8 mouse cellular contexts compared by ENCODE assay signal in genomic region chr2:115581989-115582608, GRCm38 (mm10). TPM values are rescaled to one million over a fixed set of nuclear protein-coding genes. Genes with fewer than 3 reads are reported as not detected.
A peak's percentile ranks its signal among the peaks of the same experiment; 100 is the strongest.
DNase-seq lines count a peak whose midpoint lies in the region; ATAC-seq and TF ChIP-seq lines count a peak whose summit lies in the region.

No protein-coding gene starts in this region.

- no peak for ATAC-seq in forebrain, embryonic 13.5 days
- ATAC-seq in liver, embryonic 13.5 days (ENCODE audit: low read depth): no peak
- no peak for ATAC-seq in activated CD4-positive, CD25-positive, alpha-beta regulatory T cell, adult 4 months

- H3K9ac ChIP-seq in forebrain, embryonic 13.5 days: peak overlapping the region; percentile 62
- H3K9ac ChIP-seq in liver, embryonic 13.5 days: peak overlapping the region; percentile 80

- no peak for TF ChIP-seq CTCF in bone marrow, adult 2 months (IDR thresholded peaks at IDR 0.05; ENCODE audit: control insufficient read depth, insufficient read depth, low read length)

- TF ChIP-seq POLR2A in bone marrow, adult 2 months (IDR thresholded peaks at IDR 0.05; ENCODE audit: borderline replicate concordance, control insufficient read depth, low read depth, low read length): no peak

- peak overlapping the region; percentile 60 for H3K4me2 ChIP-seq in forebrain, embryonic 13.5 days
- H3K4me2 ChIP-seq in liver, embryonic 13.5 days: peak overlapping the region; percentile 72

- no peaks in the 10 kb centered on the region for H3K9me3 ChIP-seq in forebrain, embryonic 13.5 days (replicated peaks)
- H3K9me3 ChIP-seq in liver, embryonic 13.5 days (replicated peaks): no peaks in the 10 kb centered on the region

- H3K27me3 ChIP-seq in forebrain, embryonic 13.5 days: no peaks in the 10 kb centered on the region
- no peaks in the 10 kb centered on the region for H3K27me3 ChIP-seq in liver, embryonic 13.5 days

- H3K27ac ChIP-seq in bone marrow, adult 2 months (ENCODE audit: control insufficient read depth, insufficient read depth, low read depth, low read length, poor library complexity): no peak overlapping the region
- H3K27ac ChIP-seq in forebrain, embryonic 13.5 days: peak overlapping the region; percentile 69
- H3K27ac ChIP-seq in liver, embryonic 13.5 days: peak overlapping the region; percentile 80

- WGBS in bone marrow, adult 2 months: 68% methylated on average over 10 of the region's 10 CpGs
- WGBS in forebrain, embryonic 13.5 days: 68% methylated on average over 10 of the region's 10 CpGs
- whole genome bisulfite sequencing in liver, embryonic 13.5 days (ENCODE audit: insufficient replicate concordance): 61% methylated on average over 10 of the region's 10 CpGs

- intact Hi-C loops in left cerebral cortex, postnatal 36 days (cut with DNase I): no loop called here
- intact Hi-C loops in gastrocnemius, postnatal 14 days (cut with DNase I; ENCODE audit: low total_unique reads): no loop called here

- H3K36me3 ChIP-seq in forebrain, embryonic 13.5 days (ENCODE audit: poor library complexity, severe bottlenecking): no peaks in the 10 kb centered on the region
- H3K36me3 ChIP-seq in liver, embryonic 13.5 days: no peaks in the 10 kb centered on the region

- peak; percentile 15 for DNase-seq in layer of hippocampus, adult 11-12 months (ENCODE audit: low spot score)
- DNase-seq in layer of hippocampus, postnatal 14 days (ENCODE audit: low spot score in 2 of 2): no peak
- DNase-seq in liver, embryonic 13.5 days: no peak
- DNase-seq in left cerebral cortex, postnatal 36 days (ENCODE audit: low spot score in 2 of 2): no peak
- DNase-seq in gastrocnemius, postnatal 14 days: no peak

- H3K4me3 ChIP-seq in bone marrow, adult 2 months (replicated peaks; ENCODE audit: control insufficient read depth, low read depth, low read length): peak overlapping the region; percentile 83
- H3K4me3 ChIP-seq in forebrain, embryonic 13.5 days: peak overlapping the region; percentile 60
- H3K4me3 ChIP-seq in liver, embryonic 13.5 days (replicated peaks): peak overlapping the region; percentile 76

- no peaks in the 10 kb centered on the region for H3K4me1 ChIP-seq in bone marrow, adult 2 months (ENCODE audit: control insufficient read depth, insufficient read depth, low read length)
- peaks cover 29% of the 10 kb centered on the region for H3K4me1 ChIP-seq in forebrain, embryonic 13.5 days
- peaks cover 29% of the 10 kb centered on the region for H3K4me1 ChIP-seq in liver, embryonic 13.5 days (replicated peaks)

RNA-seq across cellular contexts. Expression of gene BC052040, which starts 0.6 kb away (rescaled TPM):
- total RNA-seq in layer of hippocampus, postnatal 14 days (2021): 1 to 10 TPM; 4.1 to 5.5 TPM
- 1.5 and 4.6 TPM in 2 replicates for polyA plus RNA-seq in bone marrow, adult 2 months (2011; ENCODE audit: insufficient read depth, insufficient read length, low replicate concordance, missing spikeins)
- polyA plus RNA-seq in forebrain, embryonic 13.5 days (2015; fragmentation: Nextera tagmentation; extraction: Ambion mirVana): 20.6 and 21.0 TPM in 2 replicates
- polyA plus RNA-seq in liver, embryonic 13.5 days (2015; fragmentation: Nextera tagmentation; extraction: Ambion mirVana): 6.5 and 9.9 TPM in 2 replicates
- 1 to 10 TPM; 6.9 to 7.8 TPM for total RNA-seq in left cerebral cortex, postnatal 36 days (2021)
- total RNA-seq in gastrocnemius, postnatal 14 days (2021): 1 to 10 TPM; 1.1 to 1.4 TPM
- 10 to 100 TPM; 11.9 to 17.2 TPM for polyA plus RNA-seq in activated CD4-positive, CD25-positive, alpha-beta regulatory T cell, adult 4 months (2017; shearing (Covaris generic))
